Mouse (Mus musculus): ENCODE data around the gene Dedd2.
"Not testable (repeated sequence)": the region's sequence is repeated elsewhere in the genome, so short reads cannot be mapped to it uniquely, and the experiment has no call there.

Gene Dedd2

DNA sequence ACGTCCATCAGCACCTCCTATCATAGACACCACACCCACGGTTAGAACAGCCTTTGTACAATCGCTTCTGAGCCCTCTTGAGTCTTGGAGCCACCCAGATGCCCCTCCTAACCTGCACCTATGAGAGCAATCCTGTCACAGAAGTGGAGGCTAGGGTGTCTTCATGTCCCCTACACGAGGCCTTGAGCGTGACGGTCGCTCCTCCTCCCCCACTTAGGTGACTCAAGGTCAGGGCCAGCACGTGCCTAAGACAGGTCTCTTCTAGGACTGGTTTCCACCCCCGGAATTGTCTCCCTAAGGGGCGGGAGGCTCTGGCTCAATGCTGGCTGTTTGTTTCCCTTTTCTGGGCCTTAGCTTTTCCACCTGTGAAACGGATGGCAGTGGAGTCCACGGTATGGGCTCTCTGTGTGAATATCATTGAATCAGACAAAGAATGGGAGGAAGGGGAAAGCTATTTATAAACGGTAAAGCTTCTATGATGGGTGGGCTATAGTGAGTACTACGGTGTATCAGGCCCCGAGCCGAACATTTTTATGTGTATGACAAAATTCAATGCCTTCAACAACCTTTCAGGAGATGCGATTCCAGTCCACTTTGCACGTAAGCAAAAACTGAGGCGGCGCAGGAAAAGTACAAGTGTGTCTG, at the start of gene Dedd2:
TSS of gene Dedd2 (minus strand) at position 159 of the 645 bp plus-strand sequence.
- DNase-seq (ENCODE audit: low read depth): peak; percentile 61

DNA sequence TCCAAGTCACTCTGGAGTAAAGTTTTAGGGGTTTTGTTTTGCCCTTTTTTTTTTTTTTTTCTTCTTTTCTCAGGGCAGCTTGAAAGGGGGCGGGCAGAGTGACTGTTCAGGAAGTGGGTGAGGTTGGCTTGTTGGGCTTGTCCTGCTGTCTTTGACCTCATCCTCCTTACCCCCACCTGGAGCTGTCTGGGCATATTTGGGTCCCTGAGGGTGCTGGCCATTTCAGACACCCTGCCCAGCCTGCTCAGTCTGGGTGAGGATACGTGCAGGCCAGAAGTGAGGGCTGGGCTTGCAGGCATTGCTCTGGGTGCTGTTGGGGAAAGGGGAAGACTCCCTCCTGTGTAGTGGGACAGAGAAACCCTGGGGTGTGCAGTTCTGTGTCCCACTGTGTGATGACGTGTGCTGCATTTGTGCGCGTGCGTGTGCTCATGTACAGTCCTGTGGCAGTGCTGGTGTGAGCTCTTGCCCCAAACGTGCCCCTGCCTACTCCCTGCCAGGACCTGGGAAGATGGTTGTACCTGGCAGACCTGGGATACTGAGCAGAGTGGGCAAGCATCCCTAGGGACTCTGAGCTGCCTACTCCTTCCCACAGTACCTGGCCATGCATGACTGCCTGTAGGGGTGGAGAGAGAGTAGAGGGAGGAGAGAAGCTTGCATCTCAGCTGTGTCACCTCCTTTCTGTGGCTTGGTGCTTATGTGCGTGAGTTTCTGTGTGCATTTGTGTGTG, 49.3 kb upstream of the Dedd2 start:
- peak; percentile 71 for DNase-seq (ENCODE audit: low read depth)

DNA sequence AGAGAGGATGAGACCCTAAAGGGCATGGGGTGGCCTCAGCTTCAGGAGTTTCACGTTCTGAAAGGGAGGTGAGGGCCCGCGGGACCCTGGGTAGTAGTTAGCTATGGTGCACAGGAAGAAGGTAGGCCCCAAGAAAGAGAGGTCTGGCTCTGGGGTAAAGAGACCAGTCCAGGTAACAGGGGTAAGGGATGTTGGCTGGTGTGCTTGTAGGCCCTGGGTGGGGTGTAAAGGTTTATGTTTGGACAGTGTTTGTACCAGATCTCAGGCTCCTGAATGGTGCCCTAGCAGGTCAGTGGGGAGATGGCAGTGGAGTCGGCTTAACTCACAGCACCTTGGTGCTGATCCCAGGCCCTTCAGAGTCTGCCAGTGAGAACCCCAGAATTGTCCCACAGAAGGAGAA, 48.6 kb upstream of the Dedd2 start:
- peak; percentile 61 for DNase-seq (ENCODE audit: low read depth)

DNA sequence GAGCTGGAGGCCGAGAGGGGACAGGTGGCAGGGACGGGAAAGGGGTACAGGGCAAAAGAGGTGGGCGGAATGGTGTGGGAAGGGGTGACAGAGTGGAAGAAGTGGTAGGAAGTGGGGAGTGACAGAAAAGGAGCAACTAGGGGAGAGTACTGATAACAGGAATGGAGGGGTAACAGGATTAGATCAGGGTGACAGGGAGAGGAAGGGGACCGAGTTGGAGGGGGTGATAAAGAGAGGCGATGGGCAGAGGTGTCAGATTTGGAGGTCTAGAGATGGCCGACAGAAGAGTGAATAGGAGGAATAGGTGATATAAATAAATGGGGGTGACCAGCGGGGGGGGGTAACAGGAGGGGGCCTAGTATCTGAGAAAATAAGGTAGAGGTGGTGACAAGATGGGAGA, 48.2 kb upstream of the Dedd2 start:
- DNase-seq (ENCODE audit: low read depth): no peak

DNA sequence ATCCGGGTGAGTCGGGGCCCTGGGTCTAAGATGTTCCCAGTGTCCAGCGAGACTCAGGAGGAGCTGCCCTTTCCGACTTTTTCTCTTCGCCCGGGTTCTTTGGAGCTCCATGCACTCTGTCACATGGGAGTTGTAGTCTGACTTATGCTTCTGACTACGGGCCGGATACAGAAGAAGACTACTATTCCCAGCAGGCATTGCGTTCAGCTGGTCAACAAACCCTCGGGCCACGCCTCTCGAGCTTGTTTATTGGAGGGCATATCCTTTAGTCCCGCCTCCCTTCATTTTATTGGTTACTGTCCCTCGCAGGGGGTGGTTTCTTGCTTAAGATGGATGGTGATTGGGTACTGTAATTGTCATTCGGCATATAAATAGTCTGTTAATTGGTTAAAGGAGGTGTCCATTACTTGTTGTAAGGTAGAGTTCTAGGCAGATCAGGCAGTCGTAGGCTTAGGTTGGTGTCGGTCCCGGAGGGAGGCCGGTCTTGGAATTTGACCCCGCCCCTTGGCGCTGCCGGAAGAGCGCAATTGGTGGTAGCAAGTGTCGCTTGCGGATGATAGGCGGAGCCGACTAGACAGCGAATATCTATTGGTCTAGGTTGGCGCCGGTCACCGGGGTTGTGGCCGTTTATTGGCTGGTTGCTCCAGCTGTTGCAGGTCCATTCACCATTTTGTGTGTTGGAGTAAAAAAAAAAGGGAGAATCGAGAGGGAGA, 47.5 kb upstream of the Dedd2 start:
- peak; percentile 100 for DNase-seq (ENCODE audit: low read depth)

- peak; percentile 100 for DNase-seq (ENCODE audit: low read depth)
These were observed 46.9 kb upstream of the Dedd2 start, which contains the start of gene Cic for GRCm38 (mm10) chr7:25267301-25267750. Gene Cic, plus strand, starts transcription at chr7:25267704.

- no peak for DNase-seq (ENCODE audit: low read depth)
These were observed 46.0 kb upstream of the Dedd2 start for GRCm38 (mm10) chr7:25266180-25266962.

DNA sequence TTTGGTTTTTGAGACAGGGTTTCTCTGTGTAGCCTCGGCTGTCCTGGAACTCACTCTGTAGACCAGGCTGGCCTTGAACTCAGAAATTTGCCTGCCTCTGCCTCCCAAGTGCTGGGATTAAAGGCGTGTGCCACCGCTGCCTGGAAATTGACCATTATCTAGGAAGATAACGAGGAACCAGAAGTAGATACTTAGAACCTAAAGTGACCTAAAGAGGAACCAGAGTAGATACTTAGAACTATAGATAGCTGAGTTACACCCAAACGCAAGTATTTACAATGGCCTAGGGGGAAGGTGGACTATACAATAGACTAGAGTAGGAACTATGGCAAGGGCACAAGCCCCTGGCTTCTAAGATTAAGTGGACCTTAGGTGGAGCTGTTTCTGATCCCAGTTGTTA, 45.3 kb upstream of the Dedd2 start:
- DNase-seq (ENCODE audit: low read depth): not testable (repeated sequence)

DNA sequence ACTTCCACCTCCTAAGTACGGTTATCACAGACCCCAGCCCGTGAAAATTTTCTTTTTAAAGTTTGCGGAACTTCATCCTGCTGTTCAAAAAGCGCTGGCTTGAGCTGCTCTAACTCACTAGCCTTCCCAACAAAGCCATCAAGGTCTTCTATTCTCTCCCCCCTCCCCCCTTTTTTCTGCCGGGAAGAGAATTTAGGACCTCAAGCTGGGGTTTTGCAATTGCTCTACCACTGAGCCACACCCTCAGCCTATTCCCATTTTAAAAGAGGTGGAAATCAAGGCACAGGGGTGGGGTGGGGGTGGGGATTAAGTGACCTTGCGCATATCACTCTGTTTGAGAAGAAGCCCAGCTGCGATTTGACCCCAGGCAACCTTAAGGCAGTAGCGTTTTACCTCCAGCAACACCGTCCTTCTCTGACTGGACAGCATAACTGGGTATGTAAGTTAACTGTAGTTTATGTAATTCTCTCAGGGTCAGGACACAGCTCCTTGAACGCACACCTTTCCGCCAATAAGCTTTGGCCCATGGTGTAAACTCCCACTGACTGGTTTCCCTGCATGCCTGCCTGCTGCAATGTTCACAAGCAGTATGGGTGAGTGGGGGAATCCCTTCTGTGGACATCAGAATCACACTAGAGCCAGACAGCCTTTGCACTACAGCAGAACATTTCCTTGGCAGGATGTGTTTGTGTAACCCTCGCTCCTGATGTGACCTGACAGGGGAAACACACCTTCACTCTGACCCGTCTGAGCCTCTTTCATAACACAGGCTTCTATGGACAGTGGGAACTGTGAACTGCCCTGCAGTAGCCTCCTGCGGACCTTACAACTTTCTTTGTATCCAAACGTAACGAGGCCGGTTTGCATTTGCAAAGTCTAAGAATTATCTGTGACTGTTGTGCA, 43.8 kb upstream of the Dedd2 start:
- no peak for DNase-seq (ENCODE audit: low read depth)

- DNase-seq (ENCODE audit: low read depth): no peak
These were observed 41.5 kb upstream of the Dedd2 start for GRCm38 (mm10) chr7:25261896-25262295.

DNA sequence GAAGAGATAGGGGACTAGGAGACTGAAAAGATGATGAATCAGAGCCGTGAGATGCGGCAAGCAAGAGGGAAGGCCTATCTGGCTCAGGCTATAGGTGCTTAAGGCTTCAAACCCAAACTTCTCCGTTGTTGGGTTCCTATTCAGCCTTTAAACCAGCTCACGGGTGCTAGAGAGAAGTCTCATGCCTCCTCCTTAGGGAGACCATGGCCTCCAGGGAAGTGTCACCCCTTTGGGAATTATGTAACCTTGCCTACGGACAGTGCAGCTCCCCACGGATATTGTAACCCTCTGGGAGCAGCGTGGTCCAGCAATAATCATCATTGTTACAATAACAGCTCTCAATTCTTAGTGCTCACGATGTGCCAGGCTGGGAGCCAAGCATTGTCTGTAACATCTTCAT, 31.4 kb upstream of the Dedd2 start:
- DNase-seq (ENCODE audit: low read depth): no peak

DNA sequence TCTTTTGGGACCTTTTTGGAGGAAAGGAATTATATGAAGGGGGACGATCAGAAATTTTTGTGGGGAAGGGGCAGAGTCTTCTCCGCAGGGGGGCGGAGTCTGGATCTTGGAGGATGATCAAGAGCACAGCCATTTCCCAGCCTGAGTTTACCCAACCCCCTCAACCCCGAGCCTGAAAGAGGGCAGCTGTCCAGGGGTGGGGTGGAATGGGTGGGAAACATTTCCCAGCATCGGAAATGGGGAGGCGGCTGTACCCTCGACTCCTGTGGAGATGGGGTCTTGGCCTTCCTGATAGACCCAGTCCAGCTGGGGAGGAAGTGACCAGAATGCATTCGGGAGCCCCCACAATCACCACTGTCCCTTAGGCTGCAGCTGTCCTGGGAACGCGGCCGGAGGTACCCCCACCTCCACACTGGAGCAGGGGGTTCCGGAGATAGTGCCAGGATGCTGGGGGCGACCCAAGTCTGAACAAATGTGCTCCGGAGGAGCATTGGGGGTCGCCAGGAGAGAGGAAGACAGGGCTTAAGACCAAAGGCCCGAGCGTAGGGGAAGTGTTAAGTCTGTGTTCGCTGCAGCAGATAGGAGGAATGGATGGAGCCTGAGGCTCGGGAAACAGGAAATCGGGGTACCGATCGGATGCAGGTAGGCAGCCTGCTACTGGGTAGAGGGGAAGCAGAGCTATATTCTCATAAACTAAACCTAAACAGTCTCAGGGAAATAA, 30.8 kb upstream of the Dedd2 start:
- peak; percentile 60 for DNase-seq (ENCODE audit: low read depth)

DNA sequence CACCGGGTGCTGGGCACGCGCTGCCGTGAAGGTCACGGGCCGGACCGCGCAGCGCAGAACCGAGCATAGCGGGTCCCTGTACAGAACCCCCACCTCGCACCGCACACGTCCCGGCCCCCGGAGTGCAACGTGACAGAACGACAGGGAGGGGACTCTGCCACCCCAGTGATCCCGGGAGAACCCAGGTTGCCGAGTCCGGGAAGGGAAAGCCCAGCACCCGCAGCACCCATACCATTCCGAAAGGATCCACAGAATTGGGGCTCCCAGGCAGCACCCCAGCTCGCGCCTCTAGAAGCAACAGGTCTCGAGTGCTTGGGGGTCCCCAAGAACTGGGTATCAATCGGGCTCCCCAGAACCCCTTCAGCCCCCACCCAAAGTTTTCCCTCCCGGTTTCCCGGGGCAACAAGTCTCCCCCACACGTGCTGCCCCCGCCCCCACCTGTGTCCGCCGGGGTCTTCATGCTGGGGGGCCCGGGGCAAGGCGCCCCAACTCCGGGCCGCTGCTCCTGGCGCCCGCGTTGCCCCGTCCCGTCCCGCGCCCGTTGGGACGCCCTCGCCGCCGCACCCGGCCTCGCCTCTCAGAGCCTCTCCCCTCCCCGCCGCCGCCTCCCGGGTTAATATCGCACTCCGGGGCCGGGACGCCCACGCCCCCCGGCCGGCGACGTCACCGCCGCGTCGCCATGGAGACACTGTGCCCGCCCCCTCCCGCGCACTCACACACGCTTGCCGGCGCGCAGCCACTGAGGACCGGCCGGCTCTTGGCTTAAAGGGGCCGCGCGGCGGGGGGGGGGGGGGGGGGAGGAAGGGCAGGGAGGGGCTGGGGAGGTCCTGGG, 29.9 kb upstream of the Dedd2 start, which contains the start of gene Erf:
TSS of gene Erf (minus strand) at position 621 of the 832 bp plus-strand sequence.
- peak; percentile 97 for DNase-seq (ENCODE audit: low read depth)

DNA sequence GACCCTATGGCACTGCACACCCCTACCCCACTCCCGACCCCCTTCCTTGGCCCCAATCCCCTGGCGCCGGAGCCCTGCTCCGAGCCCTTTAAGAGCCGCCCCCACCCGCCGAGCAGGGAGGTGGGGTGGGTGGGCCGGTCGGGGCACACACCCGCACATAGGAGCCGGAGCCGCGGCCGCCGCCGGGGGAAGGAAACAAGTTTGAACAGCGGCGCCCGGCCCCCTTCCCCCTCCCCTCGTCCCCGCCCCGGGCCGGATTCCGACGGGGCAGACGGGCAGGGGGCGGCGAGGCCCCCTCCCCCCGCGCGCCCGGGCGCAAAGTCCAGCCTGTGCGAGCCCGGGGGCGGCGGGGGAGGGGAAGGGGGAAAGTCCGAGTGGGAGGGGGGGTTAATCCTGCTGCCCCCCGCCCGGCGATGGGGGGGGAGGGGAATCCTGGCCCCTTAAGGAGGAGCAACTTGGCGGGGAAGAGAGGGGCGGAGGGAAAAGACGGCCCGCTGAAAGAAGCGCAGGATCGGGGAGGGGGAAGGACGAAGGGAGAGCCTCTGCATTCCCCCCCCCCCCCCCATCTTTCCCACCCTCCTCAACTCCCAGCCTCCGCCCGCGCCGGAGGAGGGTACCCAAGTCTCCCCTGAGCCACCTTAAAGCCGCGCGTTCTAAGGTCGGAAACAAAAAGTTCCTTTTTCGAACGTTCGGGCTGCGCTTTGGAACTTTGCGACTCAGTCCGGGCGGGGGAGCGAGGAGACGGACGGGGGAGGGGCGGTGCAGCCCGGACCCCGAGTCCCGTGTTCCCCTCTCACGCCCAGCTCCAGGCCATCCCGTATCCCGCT, 29.1 kb upstream of the Dedd2 start:
- DNase-seq (ENCODE audit: low read depth): peak; percentile 85

DNA sequence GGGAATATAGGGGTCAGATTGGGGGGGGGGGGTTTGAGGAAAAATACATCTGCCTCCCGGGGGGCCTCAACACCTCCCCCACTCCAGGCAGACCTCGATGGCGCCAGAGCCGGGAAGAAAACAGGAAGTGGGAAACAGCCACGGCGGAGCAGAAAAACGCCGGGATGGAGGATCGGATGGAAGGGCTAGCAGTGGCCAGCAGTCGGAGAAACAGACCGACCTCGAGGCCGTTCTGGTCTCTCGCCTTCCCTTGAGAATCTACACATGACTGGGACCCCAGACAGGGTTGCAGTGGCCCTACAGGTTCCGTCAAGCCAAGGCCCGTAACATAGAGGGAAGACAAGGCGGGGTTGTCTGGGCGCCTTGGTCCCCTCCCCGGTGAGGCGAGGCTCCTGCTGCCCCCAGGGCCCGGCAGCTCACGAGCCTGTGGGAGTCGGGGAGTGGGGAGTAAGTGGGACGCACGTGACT, 28.5 kb upstream of the Dedd2 start:
- no peak for DNase-seq (ENCODE audit: low read depth)

DNA sequence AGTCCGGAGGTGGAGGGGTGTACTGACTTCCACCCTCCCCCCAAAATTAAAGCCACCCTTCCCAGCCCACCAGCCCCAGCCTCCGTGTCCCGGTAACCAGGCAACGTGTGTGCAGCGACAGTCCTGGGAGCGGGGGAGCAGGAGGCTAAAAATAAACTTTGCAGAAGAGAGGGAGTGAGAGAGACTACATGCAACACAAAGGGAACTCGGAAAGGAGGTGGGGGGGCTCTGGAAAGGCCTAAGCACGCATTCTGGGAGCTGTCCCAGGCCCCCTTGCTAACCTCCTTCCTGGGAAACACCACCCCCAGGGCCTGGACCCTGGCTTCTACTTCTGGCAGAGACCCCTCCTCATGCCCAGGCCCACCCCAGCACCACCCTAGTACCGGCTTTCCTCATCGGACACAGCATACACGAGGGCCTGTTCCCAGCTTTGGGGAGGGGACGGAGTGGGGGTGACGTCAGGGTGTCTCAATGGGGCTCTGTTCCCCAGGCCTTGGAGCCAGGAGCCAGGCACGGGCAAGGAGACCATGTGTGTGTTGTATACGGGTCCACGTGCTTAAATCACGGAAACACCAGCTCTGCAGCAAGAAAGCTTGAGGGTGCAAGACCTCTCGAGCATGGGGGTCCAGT, 27.7 kb upstream of the Dedd2 start:
- peak; percentile 53 for DNase-seq (ENCODE audit: low read depth)

DNA sequence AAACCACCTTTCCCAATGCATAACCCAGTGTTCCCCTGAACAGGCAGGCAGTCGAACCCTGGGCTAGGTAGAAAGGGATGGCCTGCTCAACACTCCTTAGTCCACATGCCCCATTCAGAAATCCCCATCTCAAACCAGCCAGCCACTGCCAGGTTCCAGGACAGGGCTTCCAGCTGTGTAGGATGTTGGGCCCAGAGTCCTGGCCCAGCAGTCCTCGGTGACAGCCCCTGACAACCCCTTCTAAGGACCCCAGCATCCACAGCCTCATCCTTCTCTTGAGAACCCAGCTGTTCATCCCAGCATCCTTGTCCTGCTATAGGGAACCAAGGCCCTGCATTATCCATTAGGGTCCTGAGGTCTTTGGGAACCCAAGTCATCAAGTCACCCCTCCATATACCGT, 27.1 kb upstream of the Dedd2 start:
- DNase-seq (ENCODE audit: low read depth): no peak

DNA sequence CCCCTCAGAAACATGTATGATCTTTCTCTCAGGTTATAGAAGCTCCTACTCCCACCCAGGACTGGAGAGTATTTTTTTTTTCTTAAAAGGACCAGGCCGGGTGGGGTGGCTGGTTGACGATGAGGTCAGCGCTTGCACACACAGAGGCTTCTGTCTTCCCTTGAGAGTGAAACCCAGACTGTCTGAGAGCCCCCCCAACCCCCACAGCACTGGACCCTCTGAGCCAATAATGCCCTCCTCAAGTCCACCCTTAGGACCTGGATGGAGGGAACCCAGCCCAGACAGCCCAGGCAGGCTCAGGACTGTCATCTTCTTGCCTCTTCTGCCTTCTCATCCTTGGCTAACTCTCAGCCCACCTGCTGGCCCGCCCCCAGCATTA, 26.3 kb upstream of the Dedd2 start:
- no peak for DNase-seq (ENCODE audit: low read depth)

All from naive thymus-derived CD4-positive, alpha-beta T cell, adult 2 months (primary cell).